Mouse (Mus musculus): ENCODE measurements around the gene Col4a1. TPM values are rescaled to one million over a fixed set of nuclear protein-coding genes. Genes with fewer than 3 reads are reported as not detected.

Col4a1 gene
- polyA plus RNA-seq, 1 experiment = 95.1 TPM

- Histone ChIP-seq H3K27ac (ENCODE audit: control insufficient read depth, insufficient read depth, low read length) (no peak overlapping the region), H3K36me3 (ENCODE audit: control insufficient read depth, insufficient read depth, low read length) (no peaks in the 10 kb centered on the region), H3K27me3 (ENCODE audit: control insufficient read depth, insufficient read depth, low read length) (no peaks in the 10 kb centered on the region), H3K4me1 (replicated peaks; ENCODE audit: control insufficient read depth, insufficient read depth, low read length) (0 out of 2 replicates have a peak, but pooled peaks cover 2% of the 10 kb centered on the region), H3K4me3 (ENCODE audit: control insufficient read depth, insufficient read depth, low read length) (no peak overlapping the region)
- DNase-seq = no peak
- no peak for TF ChIP-seq CTCF (IDR thresholded peaks at IDR 0.05; ENCODE audit: borderline replicate concordance, control insufficient read depth, extremely low read depth, insufficient read depth, low read length, poor library complexity)
- no peak for TF ChIP-seq POLR2A (IDR thresholded peaks at IDR 0.05; ENCODE audit: control insufficient read depth, extremely low read depth, insufficient read depth, low read length, poor library complexity)
- 73% methylated on average over 6 of the region's 6 CpGs for WGBS
Observed at GRCm38 (mm10) chr8:11270826-11271225, 41.8 kb downstream of the Col4a1 start.

- DNase-seq = no peak
- Histone ChIP-seq H3K27me3 (ENCODE audit: control insufficient read depth, insufficient read depth, low read length) (no peaks in the 10 kb centered on the region), H3K27ac (ENCODE audit: control insufficient read depth, insufficient read depth, low read length) (no peak overlapping the region), H3K4me1 (replicated peaks; ENCODE audit: control insufficient read depth, insufficient read depth, low read length) (no peaks in the 10 kb centered on the region), H3K36me3 (ENCODE audit: control insufficient read depth, insufficient read depth, low read length) (no peaks in the 10 kb centered on the region), H3K4me3 (ENCODE audit: control insufficient read depth, insufficient read depth, low read length) (no peak overlapping the region)
- 97% methylated on average over 6 of the region's 6 CpGs for WGBS
- TF ChIP-seq POLR2A (IDR thresholded peaks at IDR 0.05; ENCODE audit: control insufficient read depth, extremely low read depth, insufficient read depth, low read length, poor library complexity) (no peak), CTCF (IDR thresholded peaks at IDR 0.05; ENCODE audit: borderline replicate concordance, control insufficient read depth, extremely low read depth, insufficient read depth, low read length, poor library complexity) (no peak)
Observed at GRCm38 (mm10) chr8:11268753-11269152, 43.9 kb downstream of the Col4a1 start.

GRCm38 (mm10) chr8:11266471-11266870 lies 46.2 kb downstream of the Col4a1 start:
- Histone ChIP-seq H3K4me1 (replicated peaks; ENCODE audit: control insufficient read depth, insufficient read depth, low read length) (no peaks in the 10 kb centered on the region), H3K36me3 (ENCODE audit: control insufficient read depth, insufficient read depth, low read length) (no peaks in the 10 kb centered on the region), H3K4me3 (ENCODE audit: control insufficient read depth, insufficient read depth, low read length) (no peak overlapping the region), H3K27me3 (ENCODE audit: control insufficient read depth, insufficient read depth, low read length) (no peaks in the 10 kb centered on the region), H3K27ac (ENCODE audit: control insufficient read depth, insufficient read depth, low read length) (no peak overlapping the region)
- no peak for DNase-seq
- 95% methylated on average over 2 of the region's 2 CpGs for WGBS
- TF ChIP-seq CTCF (IDR thresholded peaks at IDR 0.05; ENCODE audit: borderline replicate concordance, control insufficient read depth, extremely low read depth, insufficient read depth, low read length, poor library complexity) (no peak), POLR2A (IDR thresholded peaks at IDR 0.05; ENCODE audit: control insufficient read depth, extremely low read depth, insufficient read depth, low read length, poor library complexity) (no peak)

DNA sequence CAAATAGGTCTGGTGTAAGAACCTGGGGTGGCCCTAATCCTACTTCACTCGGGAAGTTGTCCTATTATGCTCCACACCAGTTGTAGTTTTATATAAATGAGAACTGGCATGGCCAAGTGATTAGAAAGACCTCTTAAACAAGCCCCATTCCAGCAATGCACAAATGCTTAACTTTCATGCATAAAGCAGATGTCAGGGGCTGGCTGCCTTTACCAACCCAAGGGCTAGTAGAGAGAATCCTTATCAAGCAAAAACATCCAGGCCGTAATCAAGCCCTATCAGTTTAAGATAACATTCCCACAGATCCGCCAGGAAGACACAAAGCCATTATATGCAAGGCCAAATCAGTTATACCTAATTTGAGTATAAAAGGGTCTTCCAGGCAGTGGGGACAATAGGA lies 46.7 kb downstream of the Col4a1 start:
- no peaks in the 10 kb centered on the region for H3K27me3 ChIP-seq (ENCODE audit: control insufficient read depth, insufficient read depth, low read length)
- H3K27ac ChIP-seq (ENCODE audit: control insufficient read depth, insufficient read depth, low read length) = no peak overlapping the region
- no peak overlapping the region for H3K4me3 ChIP-seq (ENCODE audit: control insufficient read depth, insufficient read depth, low read length)
- DNase-seq = no peak
- 95% methylated on average over 3 of the region's 3 CpGs for WGBS
- no peak for TF ChIP-seq POLR2A (IDR thresholded peaks at IDR 0.05; ENCODE audit: control insufficient read depth, extremely low read depth, insufficient read depth, low read length, poor library complexity)
- TF ChIP-seq CTCF (IDR thresholded peaks at IDR 0.05; ENCODE audit: borderline replicate concordance, control insufficient read depth, extremely low read depth, insufficient read depth, low read length, poor library complexity) = no peak
- no peaks in the 10 kb centered on the region for H3K36me3 ChIP-seq (ENCODE audit: control insufficient read depth, insufficient read depth, low read length)
- no peaks in the 10 kb centered on the region for H3K4me1 ChIP-seq (replicated peaks; ENCODE audit: control insufficient read depth, insufficient read depth, low read length)

DNA sequence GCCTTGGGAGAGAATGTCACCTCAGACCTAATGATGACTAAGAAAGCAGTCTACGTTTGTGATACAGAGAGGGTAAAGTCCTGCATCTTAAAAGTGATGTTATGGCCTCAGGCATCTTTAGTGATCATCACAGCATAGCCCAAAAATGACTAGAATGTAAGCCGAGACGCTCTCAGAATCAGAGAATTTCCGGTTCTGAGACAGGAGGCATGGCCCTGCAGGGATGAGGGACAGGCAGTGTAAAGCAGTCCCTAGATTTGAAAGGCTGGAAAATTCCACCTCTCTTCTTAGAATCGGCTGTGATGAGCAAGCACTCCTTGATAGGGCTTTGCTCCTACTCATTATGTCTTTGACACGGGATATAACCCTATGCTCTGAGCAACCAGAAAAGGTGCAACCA lies 48.8 kb downstream of the Col4a1 start:
- Histone ChIP-seq H3K36me3 (ENCODE audit: control insufficient read depth, insufficient read depth, low read length) (no peaks in the 10 kb centered on the region), H3K4me3 (ENCODE audit: control insufficient read depth, insufficient read depth, low read length) (no peak overlapping the region), H3K4me1 (replicated peaks; ENCODE audit: control insufficient read depth, insufficient read depth, low read length) (no peaks in the 10 kb centered on the region), H3K27ac (ENCODE audit: control insufficient read depth, insufficient read depth, low read length) (no peak overlapping the region), H3K27me3 (ENCODE audit: control insufficient read depth, insufficient read depth, low read length) (no peaks in the 10 kb centered on the region)
- WGBS = 95% methylated on average over 6 of the region's 6 CpGs
- no peak for DNase-seq
- TF ChIP-seq CTCF (IDR thresholded peaks at IDR 0.05; ENCODE audit: borderline replicate concordance, control insufficient read depth, extremely low read depth, insufficient read depth, low read length, poor library complexity) (no peak), POLR2A (IDR thresholded peaks at IDR 0.05; ENCODE audit: control insufficient read depth, extremely low read depth, insufficient read depth, low read length, poor library complexity) (no peak)

- Histone ChIP-seq H3K27me3 (ENCODE audit: control insufficient read depth, insufficient read depth, low read length) (no peaks in the 10 kb centered on the region), H3K4me3 (ENCODE audit: control insufficient read depth, insufficient read depth, low read length) (no peak overlapping the region), H3K27ac (ENCODE audit: control insufficient read depth, insufficient read depth, low read length) (no peak overlapping the region), H3K36me3 (ENCODE audit: control insufficient read depth, insufficient read depth, low read length) (no peaks in the 10 kb centered on the region), H3K4me1 (replicated peaks; ENCODE audit: control insufficient read depth, insufficient read depth, low read length) (no peaks in the 10 kb centered on the region)
- TF ChIP-seq CTCF (IDR thresholded peaks at IDR 0.05; ENCODE audit: borderline replicate concordance, control insufficient read depth, extremely low read depth, insufficient read depth, low read length, poor library complexity) = no peak
- no peak for TF ChIP-seq POLR2A (IDR thresholded peaks at IDR 0.05; ENCODE audit: control insufficient read depth, extremely low read depth, insufficient read depth, low read length, poor library complexity)
- 94% methylated on average over 15 of the region's 15 CpGs for WGBS
- DNase-seq = no peak
Observed at GRCm38 (mm10) chr8:11262031-11262735, 50.4 kb downstream of the Col4a1 start.

Data from thymus, adult 2 months (tissue).